Comparison of ENCODE assay signal across 32 mouse cellular contexts in genomic region chr6:127129659-127130058, GRCm38 (mm10). TPM values are rescaled to one million over a fixed set of nuclear protein-coding genes. Genes with fewer than 3 reads are reported as not detected.
"Had no signal": no experiment of that assay in that cellular context is flagged by ENCODE, and none has a peak within 500 bp of the region (broad histone marks: within the 10 kb centered on the region; RNA-seq: fewer than 3 reads in every experiment).

No protein-coding gene starts in this region.

- H3K9ac ChIP-seq: heart, embryonic 13.5 days; heart, embryonic 15.5 days; hindbrain, embryonic 13.5 days; hindbrain, embryonic 15.5 days; kidney, embryonic 15.5 days; limb, embryonic 13.5 days; limb, embryonic 15.5 days; liver, embryonic 12.5 days; liver, embryonic 14.5 days had no signal

- H3K9me3 ChIP-seq: heart, embryonic 13.5 days; heart, embryonic 15.5 days; hindbrain, embryonic 13.5 days; hindbrain, embryonic 15.5 days; kidney, embryonic 15.5 days; limb, embryonic 13.5 days; limb, embryonic 15.5 days; liver, embryonic 12.5 days had no signal

- ATAC-seq: intestine, embryonic 16.5 days; liver, embryonic 12.5 days had no signal

- H3K4me2 ChIP-seq: heart, embryonic 11.5 days; heart, embryonic 13.5 days; heart, embryonic 15.5 days; hindbrain, embryonic 13.5 days; hindbrain, embryonic 15.5 days; kidney, embryonic 15.5 days; limb, embryonic 13.5 days; limb, embryonic 15.5 days; liver, embryonic 12.5 days had no signal

- DNase-seq: gastrocnemius, adult 2 months; gastrocnemius, postnatal 10 days; gastrocnemius, postnatal 25 days; heart, adult 11 months; heart, adult 2 months; heart, postnatal 14 days; heart, postnatal 36 days; kidney, adult 11 months; kidney, adult 2 months; kidney, adult 9 months; kidney, postnatal 14 days; kidney, postnatal 36 days; left cerebral cortex, postnatal 4 days had no signal

- H3K4me1 ChIP-seq: kidney, embryonic 15.5 days; limb, embryonic 13.5 days; limb, embryonic 15.5 days; liver, embryonic 12.5 days had no signal

- H3K36me3 ChIP-seq: hindbrain, embryonic 13.5 days; hindbrain, embryonic 15.5 days had no signal

- H3K4me3 ChIP-seq: gastrocnemius, adult 2 months; heart, adult 2 months; heart, embryonic 13.5 days; heart, embryonic 15.5 days; hindbrain, embryonic 13.5 days; hindbrain, embryonic 15.5 days; kidney, embryonic 15.5 days; left cerebral cortex, adult 2 months; limb, embryonic 13.5 days; limb, embryonic 15.5 days; liver, embryonic 12.5 days had no signal

- H3K27me3 ChIP-seq: heart, embryonic 13.5 days; heart, embryonic 15.5 days; hindbrain, embryonic 13.5 days; hindbrain, embryonic 15.5 days; kidney, embryonic 15.5 days; limb, embryonic 13.5 days; limb, embryonic 15.5 days; liver, embryonic 12.5 days had no signal

- H3K27ac ChIP-seq: gastrocnemius, adult 2 months; heart, adult 2 months; heart, embryonic 13.5 days; heart, embryonic 15.5 days; hindbrain, embryonic 13.5 days; hindbrain, embryonic 15.5 days; kidney, embryonic 15.5 days; kidney, postnatal 0 days; left cerebral cortex, adult 2 months; limb, embryonic 13.5 days; limb, embryonic 15.5 days; liver, embryonic 12.5 days; liver, embryonic 14.5 days had no signal

RNA-seq across cellular contexts. Expression of gene Fgf23, which starts 57.0 kb away (rescaled TPM):
- total RNA-seq: gastrocnemius, adult 2 months; gastrocnemius, postnatal 25 days; heart, adult 2 months; heart, postnatal 14 days; hematopoietic stem cell, adult 5-6 weeks; liver, adult 2 months had no signal
- polyA plus RNA-seq: heart, adult 2 months; heart, embryonic 11.5 days; hindbrain, embryonic 11.5 days; hindbrain, embryonic 13.5 days; intestine, embryonic 14.5 days; intestine, embryonic 16.5 days; kidney, adult 2 months; kidney, embryonic 15.5 days; kidney, postnatal 0 days; large intestine, adult 2 months; limb, embryonic 11.5 days; limb, embryonic 13.5 days; limb, embryonic 15.5 days; liver, adult 2 months; liver, embryonic 12.5 days; liver, embryonic 14.5 days had no signal
